Mouse (Mus musculus) MEL (cell line): ENCODE measurements at regions not wholly inside any gene's neighbourhood (a gene's known extent, or its start where the extent isn't known, plus 50 kb on each side); places are given as distances from the start of the nearest gene placed in this dataset.

Experiments
- DNase-seq: peaks from one replicate; pipeline ENCODE4 v3.0.0; 2011; ENCODE audit warnings: low read depth, low spot score
- H3K27ac ChIP-seq: 2 replicates; pipeline ENCODE4 v1.5.1; 2012; ENCODE audit warnings: low read depth, mild to moderate bottlenecking, control low read depth, low read length, moderate library complexity; ENCODE audit not compliant: control insufficient read depth
- H3K27me3 ChIP-seq, 2 experiments: fragments of 150-350 bp in 1 of 2; sonication (generic) in 1 of 2; 2 replicates each; pipeline ENCODE4 v1.6.1; 2012; ENCODE audit warnings: low read length in 2 of 2, mild to moderate bottlenecking in 2 of 2, improper control_type of control experiment in 1 of 2, moderate library complexity in 1 of 2; ENCODE audit not compliant: insufficient read depth in 2 of 2, control insufficient read depth in 1 of 2
- H3K36me3 ChIP-seq, 2 experiments: 2 replicates each; pipeline ENCODE4 v1.6.1; 2012 to 2014; ENCODE audit warnings: low read length in 2 of 2, improper control_type of control experiment in 1 of 2, inconsistent platforms in 1 of 2, mild to moderate bottlenecking in 1 of 2; ENCODE audit not compliant: insufficient read depth in 2 of 2, control insufficient read depth in 1 of 2
- H3K4me1 ChIP-seq, 2 experiments: fragments of 150-350 bp in 1 of 2; sonication (generic) in 1 of 2; 2 replicates each; pipeline ENCODE4 v1.6.1; 2012; ENCODE audit warnings: low read length in 2 of 2, improper control_type of control experiment in 1 of 2, mild to moderate bottlenecking in 1 of 2; ENCODE audit not compliant: insufficient read depth in 2 of 2, control insufficient read depth in 1 of 2
- H3K4me3 ChIP-seq, 2 experiments: fragments of 150-350 bp in 1 of 2; sonication (generic) in 1 of 2; 2 replicates each; pipeline ENCODE4 v1.5.1; 2012; ENCODE audit warnings: low read depth in 2 of 2, low read length in 2 of 2, mild to moderate bottlenecking in 2 of 2, moderate library complexity in 2 of 2, control low read depth in 1 of 2, improper control_type of control experiment in 1 of 2; ENCODE audit not compliant: control insufficient read depth in 1 of 2, insufficient read depth in 1 of 2
- H3K79me2 ChIP-seq: 2 replicates; pipeline ENCODE4 v1.6.1; 2012; ENCODE audit warnings: mild to moderate bottlenecking, low read length, moderate library complexity; ENCODE audit not compliant: control insufficient read depth, poor library complexity, insufficient read depth
- H3K9ac ChIP-seq: 2 replicates; pipeline ENCODE4 v1.6.1; 2012; ENCODE audit warnings: low read depth, mild to moderate bottlenecking, control low read depth, low read length, moderate library complexity; ENCODE audit not compliant: control insufficient read depth, poor library complexity, severe bottlenecking
- H3K9me3 ChIP-seq: fragments of 150-350 bp; sonication (generic); replicated peaks from 2 replicates; pipeline ENCODE4 v1.6.1; 2012; ENCODE audit warnings: mild to moderate bottlenecking, low read length, improper control_type of control experiment, moderate library complexity; ENCODE audit not compliant: insufficient read depth
- BHLHE40 ChIP-seq: IDR thresholded peaks from 2 replicates; pipeline ENCODE4 v1.6.1; 2012; ENCODE audit warnings: low read depth, mild to moderate bottlenecking, inconsistent platforms, low read length, improper control_type of control experiment, borderline replicate concordance
- CHD2 ChIP-seq: IDR thresholded peaks from 2 replicates; pipeline ENCODE4 v1.6.1; 2011; ENCODE audit warnings: low read length, improper control_type of control experiment
- CTCF ChIP-seq, 3 experiments: IDR thresholded peaks in 2 of 3; conservative IDR thresholded peaks in 1 of 3; 2 replicates each; pipeline ENCODE4 v1.5.1; 2011 to 2012; ENCODE audit warnings: low read length in 3 of 3, low read depth in 2 of 3, mild to moderate bottlenecking in 2 of 3, improper control_type of control experiment in 1 of 3, inconsistent platforms in 1 of 3, mixed read lengths in 1 of 3, moderate library complexity in 1 of 3; ENCODE audit not compliant: control insufficient read depth in 1 of 3, insufficient read depth in 1 of 3, poor library complexity in 1 of 3, severe bottlenecking in 1 of 3
- ELF1 ChIP-seq: IDR thresholded peaks from 2 replicates; pipeline ENCODE4 v1.6.1; 2014; ENCODE audit warnings: low read depth, mild to moderate bottlenecking, inconsistent platforms, low read length, improper control_type of control experiment, moderate library complexity
- EP300 ChIP-seq, 2 experiments: IDR thresholded peaks; 2 replicates each; pipeline ENCODE4 v1.6.1; 2011; ENCODE audit warnings: improper control_type of control experiment in 2 of 2, low read length in 2 of 2, low read depth in 1 of 2, mild to moderate bottlenecking in 1 of 2
- GABPA ChIP-seq: IDR thresholded peaks from 2 replicates; pipeline ENCODE4 v1.6.1; 2012; ENCODE audit warnings: low read depth, mild to moderate bottlenecking, inconsistent platforms, low read length, improper control_type of control experiment, moderate library complexity
- GATA1 ChIP-seq: IDR thresholded peaks from 2 replicates; pipeline ENCODE4 v1.6.1; 2011; ENCODE audit warnings: low read depth, low read length, improper control_type of control experiment
- MAX ChIP-seq: IDR thresholded peaks from 2 replicates; pipeline ENCODE4 v1.6.1; 2011; ENCODE audit warnings: low read length, improper control_type of control experiment
- MEF2A ChIP-seq: IDR thresholded peaks from 2 replicates; pipeline ENCODE4 v1.6.1; 2014; ENCODE audit warnings: low read depth, mild to moderate bottlenecking, inconsistent platforms, low read length, improper control_type of control experiment; ENCODE audit not compliant: poor library complexity, insufficient replicate concordance, severe bottlenecking; ENCODE audit errors: extremely low read depth
- MXI1 ChIP-seq: IDR thresholded peaks from 2 replicates; pipeline ENCODE4 v1.6.1; 2011; ENCODE audit warnings: mild to moderate bottlenecking, low read depth, low read length, improper control_type of control experiment
- MYB ChIP-seq: IDR thresholded peaks from 2 replicates; pipeline ENCODE4 v1.6.1; 2011; ENCODE audit warnings: mild to moderate bottlenecking, low read depth, low read length, improper control_type of control experiment
- MYC ChIP-seq: IDR thresholded peaks from 2 replicates; pipeline ENCODE4 v1.6.1; 2011; ENCODE audit warnings: low read depth, mild to moderate bottlenecking, low read length, improper control_type of control experiment, moderate library complexity
- NRF1 ChIP-seq: IDR thresholded peaks from 2 replicates; pipeline ENCODE4 v1.6.1; 2014; ENCODE audit warnings: low read depth, mild to moderate bottlenecking, inconsistent platforms, low read length, improper control_type of control experiment, moderate library complexity; ENCODE audit not compliant: poor library complexity, insufficient read depth, severe bottlenecking
- POLR2A ChIP-seq, 2 experiments: IDR thresholded peaks; 2 replicates each; pipeline ENCODE4 v1.6.1; 2011 to 2012; ENCODE audit warnings: low read length in 2 of 2, mild to moderate bottlenecking in 2 of 2, control low read depth in 1 of 2, improper control_type of control experiment in 1 of 2, low read depth in 1 of 2, moderate library complexity in 1 of 2; ENCODE audit not compliant: control insufficient read depth in 1 of 2, insufficient read depth in 1 of 2, poor library complexity in 1 of 2
- POLR2AphosphoS2 ChIP-seq: IDR thresholded peaks from 2 replicates; pipeline ENCODE4 v1.6.1; 2011; ENCODE audit warnings: low read length, improper control_type of control experiment
- POLR2AphosphoS5 ChIP-seq: IDR thresholded peaks from 2 replicates; pipeline ENCODE4 v1.6.1; 2012; ENCODE audit warnings: low read depth, borderline replicate concordance, mild to moderate bottlenecking, inconsistent platforms, low read length, moderate library complexity, mixed read lengths
- RAD21 ChIP-seq: IDR thresholded peaks from 2 replicates; pipeline ENCODE4 v1.6.1; 2011; ENCODE audit warnings: mild to moderate bottlenecking, low read depth, low read length, improper control_type of control experiment
- RCOR1 ChIP-seq: IDR thresholded peaks from 2 replicates; pipeline ENCODE4 v1.6.1; 2012; ENCODE audit warnings: low read depth, mild to moderate bottlenecking, inconsistent platforms, low read length, improper control_type of control experiment
- SIN3A ChIP-seq: IDR thresholded peaks from 2 replicates; pipeline ENCODE4 v1.6.1; 2012; ENCODE audit warnings: low read length, improper control_type of control experiment, inconsistent platforms
- SMC3 ChIP-seq: IDR thresholded peaks from 2 replicates; pipeline ENCODE4 v1.6.1; 2011; ENCODE audit warnings: low read depth, low read length, improper control_type of control experiment
- USF2 ChIP-seq, 2 experiments: IDR thresholded peaks; 2 replicates each; pipeline ENCODE4 v1.6.1; 2011 to 2012; ENCODE audit warnings: improper control_type of control experiment in 2 of 2, low read length in 2 of 2, borderline replicate concordance in 1 of 2, inconsistent platforms in 1 of 2, low read depth in 1 of 2, mild to moderate bottlenecking in 1 of 2; ENCODE audit not compliant: insufficient read depth in 1 of 2
- ZKSCAN1 ChIP-seq: IDR thresholded peaks from 2 replicates; pipeline ENCODE4 v1.6.1; 2012; ENCODE audit warnings: low read depth, mild to moderate bottlenecking, inconsistent platforms, low read length, improper control_type of control experiment, moderate library complexity
- ZMIZ1 ChIP-seq: IDR thresholded peaks from 2 replicates; pipeline ENCODE4 v1.6.1; 2012; ENCODE audit warnings: low read depth, mild to moderate bottlenecking, inconsistent platforms, low read length, improper control_type of control experiment, moderate library complexity
- ZNF384 ChIP-seq: IDR thresholded peaks from 2 replicates; pipeline ENCODE4 v1.6.1; 2012; ENCODE audit warnings: low read depth, mild to moderate bottlenecking, inconsistent platforms, low read length, improper control_type of control experiment

DNA sequence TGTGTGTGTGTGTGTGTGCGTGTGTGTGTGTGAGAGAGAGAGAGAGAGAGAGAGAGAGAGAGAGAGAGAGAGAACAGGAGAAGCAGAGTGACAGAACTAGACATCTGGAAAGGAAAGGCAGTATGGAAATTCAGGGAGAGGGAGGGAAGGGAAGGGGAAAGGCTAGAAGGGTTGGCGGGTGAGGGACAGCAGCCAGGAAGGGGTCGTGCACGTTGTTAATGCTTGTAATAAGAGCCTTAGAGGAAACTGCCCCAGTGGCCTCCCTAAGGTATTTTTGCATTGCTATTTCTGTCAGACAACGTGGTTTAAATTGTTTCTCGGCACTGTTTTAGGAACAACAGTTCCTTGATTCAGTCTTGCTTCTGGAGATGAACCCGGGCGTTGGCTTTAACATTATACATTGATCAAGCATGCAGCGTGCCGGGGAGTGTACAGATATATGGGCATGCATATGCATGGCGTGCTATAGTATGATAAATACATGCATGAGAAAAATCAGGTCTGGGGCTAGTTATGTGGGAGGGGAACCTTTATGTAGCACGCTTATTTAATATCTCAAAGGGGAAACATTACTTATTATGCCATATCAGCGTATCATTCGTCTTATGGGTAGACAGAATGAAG is 52.6 kb upstream of the Ptgfrn start:
- Histone ChIP-seq H3K9ac (no peak overlapping the region), H3K79me2 (no peaks in the 10 kb centered on the region), H3K4me3 (no peak overlapping the region), H3K4me1 (no peaks in the 10 kb centered on the region), H3K27ac (no peak overlapping the region), H3K9me3 (no peaks in the 10 kb centered on the region), H3K27me3 (no peaks in the 10 kb centered on the region), H3K36me3 (no peaks in the 10 kb centered on the region)
- no peak for DNase-seq
- no peak for TF ChIP-seq USF2 (IDR thresholded peaks at IDR 0.05; ENCODE audit: borderline replicate concordance in 1 of 2, insufficient read depth in 1 of 2, low read depth in 1 of 2, low read length in 2 of 2)
- no peak for TF ChIP-seq NRF1
- TF ChIP-seq GABPA: no peak
- no peak for TF ChIP-seq ZMIZ1
- no peak for TF ChIP-seq EP300 (IDR thresholded peaks at IDR 0.05; ENCODE audit: low read depth in 1 of 2, low read length in 2 of 2)
- no peak for TF ChIP-seq ZNF384

GRCm38 (mm10) chr3:101161941-101162531 is 52.0 kb upstream of the Ptgfrn start:
- H3K79me2 ChIP-seq: no peaks in the 10 kb centered on the region

More at GRCm38 (mm10) chr3:101161941-101162531, 52.0 kb upstream of the Ptgfrn start:
- Histone ChIP-seq H3K9me3 (no peaks in the 10 kb centered on the region), H3K4me1 (no peaks in the 10 kb centered on the region), H3K27ac (no peak overlapping the region), H3K4me3 (no peak overlapping the region), H3K36me3 (no peaks in the 10 kb centered on the region), H3K27me3 (no peaks in the 10 kb centered on the region), H3K9ac (no peak overlapping the region)
- DNase-seq: no peak
- TF ChIP-seq MYC (no peak), POLR2AphosphoS5 (no peak), MYB (no peak), MAX (no peak), RAD21 (no peak), MXI1 (no peak), ZKSCAN1 (no peak), CHD2 (no peak), ELF1 (no peak), SIN3A (no peak), BHLHE40 (no peak), POLR2AphosphoS2 (no peak), POLR2A (IDR thresholded peaks at IDR 0.05; ENCODE audit: control insufficient read depth in 1 of 2, insufficient read depth in 1 of 2, low read depth in 1 of 2, low read length in 2 of 2, poor library complexity in 1 of 2) (no peak), CTCF (IDR thresholded peaks at IDR 0.05 in 2 of 3, conservative IDR thresholded peaks at IDR 0.05 in 1 of 3; ENCODE audit: control insufficient read depth in 1 of 3, insufficient read depth in 1 of 3, low read depth in 2 of 3, low read length in 3 of 3, poor library complexity in 1 of 3, severe bottlenecking in 1 of 3) (no peak), RCOR1 (no peak), ZMIZ1 (no peak), MEF2A (no peak), SMC3 (no peak), GATA1 (no peak), NRF1 (no peak)
